Mouse (Mus musculus) MEL (cell line): Measurements from ENCODE around the gene Pip5kl1. TPM values are rescaled to one million over a fixed set of nuclear protein-coding genes. Genes with fewer than 3 reads are reported as not detected.
A peak's percentile ranks its signal among the peaks of the same experiment; 100 is the strongest.

Experiments
- DNase-seq: peaks from one replicate; pipeline ENCODE4 v3.0.0; 2011; ENCODE audit warnings: low read depth, low spot score
- H3K27ac ChIP-seq: 2 replicates; pipeline ENCODE4 v1.5.1; 2012; ENCODE audit warnings: low read depth, mild to moderate bottlenecking, control low read depth, low read length, moderate library complexity; ENCODE audit not compliant: control insufficient read depth
- H3K27me3 ChIP-seq, 2 experiments: fragments of 150-350 bp in 1 of 2; sonication (generic) in 1 of 2; 2 replicates each; pipeline ENCODE4 v1.6.1; 2012; ENCODE audit warnings: low read length in 2 of 2, mild to moderate bottlenecking in 2 of 2, improper control_type of control experiment in 1 of 2, moderate library complexity in 1 of 2; ENCODE audit not compliant: insufficient read depth in 2 of 2, control insufficient read depth in 1 of 2
- H3K36me3 ChIP-seq, 2 experiments: 2 replicates each; pipeline ENCODE4 v1.6.1; 2012 to 2014; ENCODE audit warnings: low read length in 2 of 2, improper control_type of control experiment in 1 of 2, inconsistent platforms in 1 of 2, mild to moderate bottlenecking in 1 of 2; ENCODE audit not compliant: insufficient read depth in 2 of 2, control insufficient read depth in 1 of 2
- H3K4me1 ChIP-seq, 2 experiments: fragments of 150-350 bp in 1 of 2; sonication (generic) in 1 of 2; 2 replicates each; pipeline ENCODE4 v1.6.1; 2012; ENCODE audit warnings: low read length in 2 of 2, improper control_type of control experiment in 1 of 2, mild to moderate bottlenecking in 1 of 2; ENCODE audit not compliant: insufficient read depth in 2 of 2, control insufficient read depth in 1 of 2
- H3K4me3 ChIP-seq, 2 experiments: fragments of 150-350 bp in 1 of 2; sonication (generic) in 1 of 2; 2 replicates each; pipeline ENCODE4 v1.5.1; 2012; ENCODE audit warnings: low read depth in 2 of 2, low read length in 2 of 2, mild to moderate bottlenecking in 2 of 2, moderate library complexity in 2 of 2, control low read depth in 1 of 2, improper control_type of control experiment in 1 of 2; ENCODE audit not compliant: control insufficient read depth in 1 of 2, insufficient read depth in 1 of 2
- H3K79me2 ChIP-seq: 2 replicates; pipeline ENCODE4 v1.6.1; 2012; ENCODE audit warnings: mild to moderate bottlenecking, low read length, moderate library complexity; ENCODE audit not compliant: control insufficient read depth, poor library complexity, insufficient read depth
- H3K9ac ChIP-seq: 2 replicates; pipeline ENCODE4 v1.6.1; 2012; ENCODE audit warnings: low read depth, mild to moderate bottlenecking, control low read depth, low read length, moderate library complexity; ENCODE audit not compliant: control insufficient read depth, poor library complexity, severe bottlenecking
- H3K9me3 ChIP-seq: fragments of 150-350 bp; sonication (generic); replicated peaks from 2 replicates; pipeline ENCODE4 v1.6.1; 2012; ENCODE audit warnings: mild to moderate bottlenecking, low read length, improper control_type of control experiment, moderate library complexity; ENCODE audit not compliant: insufficient read depth
- BHLHE40 ChIP-seq: IDR thresholded peaks from 2 replicates; pipeline ENCODE4 v1.6.1; 2012; ENCODE audit warnings: low read depth, mild to moderate bottlenecking, inconsistent platforms, low read length, improper control_type of control experiment, borderline replicate concordance
- CHD1 ChIP-seq: IDR thresholded peaks from 2 replicates; pipeline ENCODE4 v1.6.1; 2012; ENCODE audit warnings: low read depth, mild to moderate bottlenecking, inconsistent platforms, low read length, improper control_type of control experiment
- CHD2 ChIP-seq: IDR thresholded peaks from 2 replicates; pipeline ENCODE4 v1.6.1; 2011; ENCODE audit warnings: low read length, improper control_type of control experiment
- CTCF ChIP-seq, 3 experiments: IDR thresholded peaks in 2 of 3; conservative IDR thresholded peaks in 1 of 3; 2 replicates each; pipeline ENCODE4 v1.5.1; 2011 to 2012; ENCODE audit warnings: low read length in 3 of 3, low read depth in 2 of 3, mild to moderate bottlenecking in 2 of 3, improper control_type of control experiment in 1 of 3, inconsistent platforms in 1 of 3, mixed read lengths in 1 of 3, moderate library complexity in 1 of 3; ENCODE audit not compliant: control insufficient read depth in 1 of 3, insufficient read depth in 1 of 3, poor library complexity in 1 of 3, severe bottlenecking in 1 of 3
- ELF1 ChIP-seq: IDR thresholded peaks from 2 replicates; pipeline ENCODE4 v1.6.1; 2014; ENCODE audit warnings: low read depth, mild to moderate bottlenecking, inconsistent platforms, low read length, improper control_type of control experiment, moderate library complexity
- EP300 ChIP-seq, 2 experiments: IDR thresholded peaks; 2 replicates each; pipeline ENCODE4 v1.6.1; 2011; ENCODE audit warnings: improper control_type of control experiment in 2 of 2, low read length in 2 of 2, low read depth in 1 of 2, mild to moderate bottlenecking in 1 of 2
- ETS1 ChIP-seq: IDR thresholded peaks from 2 replicates; pipeline ENCODE4 v1.6.1; 2012; ENCODE audit warnings: low read depth, mild to moderate bottlenecking, inconsistent platforms, low read length, improper control_type of control experiment, moderate library complexity
- GATA1 ChIP-seq: IDR thresholded peaks from 2 replicates; pipeline ENCODE4 v1.6.1; 2011; ENCODE audit warnings: low read depth, low read length, improper control_type of control experiment
- HCFC1 ChIP-seq: IDR thresholded peaks from 2 replicates; pipeline ENCODE4 v1.6.1; 2012; ENCODE audit warnings: low read depth, mild to moderate bottlenecking, inconsistent platforms, low read length, improper control_type of control experiment, moderate library complexity
- MAFK ChIP-seq: IDR thresholded peaks from 2 replicates; pipeline ENCODE4 v1.6.1; 2011; ENCODE audit warnings: low read depth, mild to moderate bottlenecking, low read length, improper control_type of control experiment, borderline replicate concordance
- MAX ChIP-seq: IDR thresholded peaks from 2 replicates; pipeline ENCODE4 v1.6.1; 2011; ENCODE audit warnings: low read length, improper control_type of control experiment
- MAZ ChIP-seq: IDR thresholded peaks from 2 replicates; pipeline ENCODE4 v1.6.1; 2012; ENCODE audit warnings: low read depth, mild to moderate bottlenecking, inconsistent platforms, low read length, improper control_type of control experiment
- MEF2A ChIP-seq: IDR thresholded peaks from 2 replicates; pipeline ENCODE4 v1.6.1; 2014; ENCODE audit warnings: low read depth, mild to moderate bottlenecking, inconsistent platforms, low read length, improper control_type of control experiment; ENCODE audit not compliant: poor library complexity, insufficient replicate concordance, severe bottlenecking; ENCODE audit errors: extremely low read depth
- MXI1 ChIP-seq: IDR thresholded peaks from 2 replicates; pipeline ENCODE4 v1.6.1; 2011; ENCODE audit warnings: mild to moderate bottlenecking, low read depth, low read length, improper control_type of control experiment
- MYB ChIP-seq: IDR thresholded peaks from 2 replicates; pipeline ENCODE4 v1.6.1; 2011; ENCODE audit warnings: mild to moderate bottlenecking, low read depth, low read length, improper control_type of control experiment
- NELFE ChIP-seq: IDR thresholded peaks from 2 replicates; pipeline ENCODE4 v1.6.1; 2011; ENCODE audit warnings: low read depth, low read length, improper control_type of control experiment
- NRF1 ChIP-seq: IDR thresholded peaks from 2 replicates; pipeline ENCODE4 v1.6.1; 2014; ENCODE audit warnings: low read depth, mild to moderate bottlenecking, inconsistent platforms, low read length, improper control_type of control experiment, moderate library complexity; ENCODE audit not compliant: poor library complexity, insufficient read depth, severe bottlenecking
- POLR2A ChIP-seq, 2 experiments: IDR thresholded peaks; 2 replicates each; pipeline ENCODE4 v1.6.1; 2011 to 2012; ENCODE audit warnings: low read length in 2 of 2, mild to moderate bottlenecking in 2 of 2, control low read depth in 1 of 2, improper control_type of control experiment in 1 of 2, low read depth in 1 of 2, moderate library complexity in 1 of 2; ENCODE audit not compliant: control insufficient read depth in 1 of 2, insufficient read depth in 1 of 2, poor library complexity in 1 of 2
- POLR2AphosphoS2 ChIP-seq: IDR thresholded peaks from 2 replicates; pipeline ENCODE4 v1.6.1; 2011; ENCODE audit warnings: low read length, improper control_type of control experiment
- RCOR1 ChIP-seq: IDR thresholded peaks from 2 replicates; pipeline ENCODE4 v1.6.1; 2012; ENCODE audit warnings: low read depth, mild to moderate bottlenecking, inconsistent platforms, low read length, improper control_type of control experiment
- SIN3A ChIP-seq: IDR thresholded peaks from 2 replicates; pipeline ENCODE4 v1.6.1; 2012; ENCODE audit warnings: low read length, improper control_type of control experiment, inconsistent platforms
- SMC3 ChIP-seq: IDR thresholded peaks from 2 replicates; pipeline ENCODE4 v1.6.1; 2011; ENCODE audit warnings: low read depth, low read length, improper control_type of control experiment
- TBP ChIP-seq: IDR thresholded peaks from 2 replicates; pipeline ENCODE4 v1.8.0; 2011; ENCODE audit warnings: low read depth, low read length, improper control_type of control experiment
- USF1 ChIP-seq: IDR thresholded peaks from 2 replicates; pipeline ENCODE4 v1.6.1; 2014; ENCODE audit warnings: low read depth, mild to moderate bottlenecking, inconsistent platforms, low read length, improper control_type of control experiment, moderate library complexity
- ZKSCAN1 ChIP-seq: IDR thresholded peaks from 2 replicates; pipeline ENCODE4 v1.6.1; 2012; ENCODE audit warnings: low read depth, mild to moderate bottlenecking, inconsistent platforms, low read length, improper control_type of control experiment, moderate library complexity
- polyA plus RNA-seq, 2 experiments: library from polyadenylated mRNA; stranded (reverse) in 1 of 2; unstranded in 1 of 2; fragments of >175 nt in 1 of 2; fragments of >200 nt in 1 of 2; gene quantifications; 2 replicates each; pipeline versions ENCODE4 v1.2.1 to v1.2.4; 2012; ENCODE audit warnings: low replicate concordance in 2 of 2, low read depth in 1 of 2; ENCODE audit not compliant: insufficient read length in 2 of 2, insufficient read depth in 1 of 2, missing spikeins in 1 of 2
- total RNA-seq: library from RNA; depleted of rRNA; stranded (reverse); fragments of 300-350 nt; gene quantifications from 2 replicates; pipeline ENCODE4 v1.2.3, GENCODE M21; 2012

Pip5kl1 gene
- total and polyA plus RNA-seq, 3 experiments: 0.22 to 0.58 TPM; not detected in 1

DNA sequence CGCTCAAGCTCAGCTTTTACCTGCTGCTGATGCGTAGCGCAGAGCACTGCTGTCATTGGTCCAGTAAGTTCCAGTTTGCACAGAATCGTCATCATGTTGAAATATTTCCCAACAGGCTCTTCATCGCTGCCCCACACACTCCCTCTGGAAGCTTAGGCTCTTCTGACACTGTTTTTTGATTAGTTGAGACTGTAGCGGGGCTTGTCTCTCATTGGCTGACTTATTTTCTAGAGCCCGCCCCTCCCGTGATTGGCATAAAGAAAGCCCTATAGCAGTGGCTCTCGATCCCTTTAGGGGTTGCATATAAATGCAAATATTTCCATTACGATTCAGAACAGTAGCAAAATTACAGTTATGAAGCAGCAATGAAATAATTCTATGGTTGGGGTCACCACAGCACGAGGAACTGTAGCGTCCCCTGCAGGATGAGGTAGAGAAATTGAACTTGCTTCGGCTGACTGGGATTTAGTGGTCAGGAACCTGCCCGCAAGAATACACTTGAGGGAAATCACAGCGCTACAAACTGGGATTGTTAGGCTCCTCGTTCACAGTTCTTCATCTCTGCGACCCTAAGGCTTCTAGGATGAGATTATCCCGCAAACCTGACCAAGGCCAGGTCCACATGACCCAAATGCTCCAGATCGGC, 7.0 kb downstream of the Pip5kl1 start:
- no peaks in the 10 kb centered on the region for H3K9me3 ChIP-seq
- H3K36me3 ChIP-seq: peaks cover 0 to 13% of the 10 kb centered on the region in 2 experiments; a peak in 2 of 4 replicates
- DNase-seq: peak; percentile 94
- H3K4me1 ChIP-seq: peaks cover 0 to 22% of the 10 kb centered on the region in 2 experiments; a peak in 1 of 4 replicates
- H3K27ac ChIP-seq: peak overlapping the region; percentile 15; the same call in 1 of the 2 replicates
- peak overlapping the region; percentile 33 for H3K9ac ChIP-seq
- H3K4me3 ChIP-seq: peak overlapping the region; percentile 53 to 56
- no peaks in the 10 kb centered on the region; the same call in 1 of the 2 replicates for H3K79me2 ChIP-seq
- no peaks in the 10 kb centered on the region for H3K27me3 ChIP-seq
- peak in 2 of 3 experiments; percentile 28 to 43; a peak in 4 of 6 replicates for TF ChIP-seq CTCF (IDR thresholded peaks at IDR 0.05 in 2 of 3, conservative IDR thresholded peaks at IDR 0.05 in 1 of 3; ENCODE audit: control insufficient read depth in 1 of 3, insufficient read depth in 1 of 3, low read depth in 2 of 3, low read length in 3 of 3, poor library complexity in 1 of 3, severe bottlenecking in 1 of 3)
- peak; percentile 72; the same call in 1 of the 2 replicates for TF ChIP-seq CHD2
- TF ChIP-seq POLR2A (IDR thresholded peaks at IDR 0.05; ENCODE audit: control insufficient read depth in 1 of 2, insufficient read depth in 1 of 2, low read depth in 1 of 2, low read length in 2 of 2, poor library complexity in 1 of 2): peak in 1 of 2 experiments; percentile 51; a peak in 2 of 4 replicates
- no peak for TF ChIP-seq MYB
- peak; percentile 59; the same call in 1 of the 2 replicates for TF ChIP-seq TBP
- 0 out of 2 replicates have a peak, but pooled peaks have one; percentile 18 for TF ChIP-seq HCFC1
- TF ChIP-seq MAZ: no peak
- peak; percentile 33; the same call in 1 of the 2 replicates for TF ChIP-seq MXI1
- peak; percentile 59; the same call in 1 of the 2 replicates for TF ChIP-seq RCOR1
- TF ChIP-seq MAFK: no peak
- TF ChIP-seq ZKSCAN1: no peak
- TF ChIP-seq, all 39 proteins: peak for 7

- Histone ChIP-seq H3K9me3 (no peaks in the 10 kb centered on the region), H3K9ac (peak overlapping the region; percentile 60), H3K36me3 (peaks cover 0 to 13% of the 10 kb centered on the region in 2 experiments; a peak in 2 of 4 replicates), H3K4me3 (peak overlapping the region; percentile 50 to 57), H3K27me3 (no peaks in the 10 kb centered on the region), H3K27ac (peak overlapping the region; percentile 48), H3K4me1 (peaks cover 0 to 22% of the 10 kb centered on the region in 2 experiments; a peak in 2 of 4 replicates), H3K79me2 (peaks cover 12% of the 10 kb centered on the region)
- peak; percentile 95 for DNase-seq
- TF ChIP-seq ETS1 (0 out of 2 replicates have a peak, but pooled peaks have one; percentile 34), USF1 (peak; percentile 75), ELF1 (peak; percentile 27; the same call in 1 of the 2 replicates), SIN3A (peak; percentile 86), SMC3 (peak; percentile 79), CTCF (IDR thresholded peaks at IDR 0.05 in 2 of 3, conservative IDR thresholded peaks at IDR 0.05 in 1 of 3; ENCODE audit: control insufficient read depth in 1 of 3, insufficient read depth in 1 of 3, low read depth in 2 of 3, low read length in 3 of 3, poor library complexity in 1 of 3, severe bottlenecking in 1 of 3) (peak; percentile 78 to 97 (median 95)), NELFE (peak; percentile 62), POLR2AphosphoS2 (0 out of 2 replicates have a peak, but pooled peaks have one; percentile 43), MXI1 (peak; percentile 96), CHD1 (no peak), EP300 (IDR thresholded peaks at IDR 0.05; ENCODE audit: low read depth in 1 of 2, low read length in 2 of 2) (0 out of 4 replicates have a peak, but pooled peaks of 1 of the 2 experiments have one; percentile 22), GATA1 (0 out of 2 replicates have a peak, but pooled peaks have one; percentile 7), MAZ (0 out of 2 replicates have a peak, but pooled peaks have one; percentile 43), BHLHE40 (peak; percentile 88), POLR2A (IDR thresholded peaks at IDR 0.05; ENCODE audit: control insufficient read depth in 1 of 2, insufficient read depth in 1 of 2, low read depth in 1 of 2, low read length in 2 of 2, poor library complexity in 1 of 2) (peak; percentile 22 to 83; a peak in 2 of 4 replicates), NRF1 (peak; percentile 53), MAX (peak; percentile 84), MEF2A (no peak)
These were observed 8.5 kb downstream of the Pip5kl1 start for GRCm38 (mm10) chr2:32582830-32583799.
